Mouse (Mus musculus): Measurements from ENCODE around the gene Lgals3. TPM values are rescaled to one million over a fixed set of nuclear protein-coding genes. Genes with fewer than 3 reads are reported as not detected.
"Not testable (repeated sequence)": the region's sequence is repeated elsewhere in the genome, so short reads cannot be mapped to it uniquely, and the experiment has no call there.

The Lgals3 gene
- total RNA-seq (2021): 1 to 10 TPM; 1.7 to 1.9 TPM
- long read RNA-seq, partial matches to known transcripts: 0 of 3 reads
- long read RNA-seq, other reads (novel, unspliced or antisense): 0 of 3 reads

- peak; percentile 63 to 72 for DNase-seq (ENCODE audit: low spot score in 2 of 2)
Observed at GRCm38 (mm10) chr14:47367461-47367860, at the start of gene Lgals3. Lgals3 (plus strand) TSS chr14:47367751.

- no peak for DNase-seq (ENCODE audit: low spot score in 2 of 2)
Observed at GRCm38 (mm10) chr14:47319362-47319761, 48.2 kb upstream of the Lgals3 start.

- not testable (repeated sequence) for DNase-seq (ENCODE audit: low spot score in 2 of 2)
Observed at GRCm38 (mm10) chr14:47321581-47321980, 46.0 kb upstream of the Lgals3 start.

GRCm38 (mm10) chr14:47325965-47326761 lies 41.4 kb upstream of the Lgals3 start:
- peak; percentile 27 to 43 for DNase-seq (ENCODE audit: low spot score in 2 of 2)

GRCm38 (mm10) chr14:47327347-47327746 lies 40.2 kb upstream of the Lgals3 start:
- no peak for DNase-seq (ENCODE audit: low spot score in 2 of 2)

- no peak for DNase-seq (ENCODE audit: low spot score in 2 of 2)
Observed at GRCm38 (mm10) chr14:47331920-47332319, 35.6 kb upstream of the Lgals3 start.

- DNase-seq (ENCODE audit: low spot score in 2 of 2): peak; percentile 80 to 84
Observed at GRCm38 (mm10) chr14:47334819-47335218, 32.7 kb upstream of the Lgals3 start.

- DNase-seq (ENCODE audit: low spot score in 2 of 2): no peak
Observed at GRCm38 (mm10) chr14:47335300-47335699, 32.3 kb upstream of the Lgals3 start.

GRCm38 (mm10) chr14:47340231-47340925 lies 27.2 kb upstream of the Lgals3 start:
- DNase-seq (ENCODE audit: low spot score in 2 of 2): no peak

GRCm38 (mm10) chr14:47341811-47342291 lies 25.7 kb upstream of the Lgals3 start:
- peak in 1 of 2 experiments; percentile 23 for DNase-seq (ENCODE audit: low spot score in 2 of 2)

- no peak for DNase-seq (ENCODE audit: low spot score in 2 of 2)
Observed at GRCm38 (mm10) chr14:47346715-47347114, 20.8 kb upstream of the Lgals3 start.

- no peak for DNase-seq (ENCODE audit: low spot score in 2 of 2)
Observed at GRCm38 (mm10) chr14:47350974-47351373, 16.6 kb upstream of the Lgals3 start.

GRCm38 (mm10) chr14:47352272-47352671 lies 15.3 kb upstream of the Lgals3 start:
- no peak for DNase-seq (ENCODE audit: low spot score in 2 of 2)

GRCm38 (mm10) chr14:47353240-47353639 lies 14.3 kb upstream of the Lgals3 start:
- DNase-seq (ENCODE audit: low spot score in 2 of 2): no peak

- DNase-seq (ENCODE audit: low spot score in 2 of 2): no peak
Observed at GRCm38 (mm10) chr14:47354111-47354577, 13.4 kb upstream of the Lgals3 start.

- DNase-seq (ENCODE audit: low spot score in 2 of 2): no peak
Observed at GRCm38 (mm10) chr14:47354948-47355347, 12.6 kb upstream of the Lgals3 start.

- DNase-seq (ENCODE audit: low spot score in 2 of 2): no peak
Observed at GRCm38 (mm10) chr14:47356622-47357021, 10.9 kb upstream of the Lgals3 start.

GRCm38 (mm10) chr14:47359610-47360009 lies 7.9 kb upstream of the Lgals3 start:
- no peak for DNase-seq (ENCODE audit: low spot score in 2 of 2)

- DNase-seq (ENCODE audit: low spot score in 2 of 2): no peak
Observed at GRCm38 (mm10) chr14:47361418-47361817, 6.1 kb upstream of the Lgals3 start.

GRCm38 (mm10) chr14:47361899-47362298 lies 5.7 kb upstream of the Lgals3 start:
- no peak for DNase-seq (ENCODE audit: low spot score in 2 of 2)

GRCm38 (mm10) chr14:47364742-47365449 lies 2.7 kb upstream of the Lgals3 start:
- no peak for DNase-seq (ENCODE audit: low spot score in 2 of 2)

Measured in layer of hippocampus, postnatal 10 days (tissue).